9 mouse cellular contexts compared by ENCODE assay signal in the genomic region with DNA sequence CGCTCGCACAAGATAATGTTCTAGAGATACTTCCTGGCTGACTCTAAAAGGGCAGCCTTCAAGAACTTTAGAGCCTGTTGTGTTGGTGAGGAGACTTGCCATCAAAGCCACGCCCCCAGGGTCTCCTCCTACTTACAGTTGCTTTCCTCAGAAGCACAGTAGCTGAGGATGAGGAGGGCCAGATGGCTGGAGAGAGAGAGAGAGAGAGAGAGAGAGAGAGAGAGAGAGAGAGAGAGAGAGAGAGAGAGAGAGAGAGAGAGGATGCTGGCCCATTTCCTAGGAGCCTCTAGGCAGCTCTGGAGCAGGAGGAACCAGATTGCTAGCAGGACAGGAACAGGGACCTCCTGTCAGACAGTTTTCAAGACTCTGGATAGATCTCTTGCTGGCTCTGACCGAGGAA. TPM values are rescaled to one million over a fixed set of nuclear protein-coding genes. Genes with fewer than 3 reads are reported as not detected.
DNase-seq lines count a peak whose midpoint lies in the region; ATAC-seq and TF ChIP-seq lines count a peak whose summit lies in the region.
"Had no signal": no experiment of that assay in that cellular context is flagged by ENCODE, and none has a peak within 500 bp of the region (broad histone marks: within the 10 kb centered on the region; RNA-seq: fewer than 3 reads in every experiment).

No protein-coding gene starts in this region.

- peaks cover 96% of the 10 kb centered on the region for H3K4me1 ChIP-seq in hindbrain, embryonic 10.5 days (replicated peaks)
- peaks cover 45% of the 10 kb centered on the region for H3K4me1 ChIP-seq in hindbrain, embryonic 11.5 days (replicated peaks; ENCODE audit: control insufficient read depth, insufficient read depth, low read length)
- peaks cover 54% of the 10 kb centered on the region for H3K4me1 ChIP-seq in heart, postnatal 0 days (ENCODE audit: control insufficient read depth, insufficient read depth)

- WGBS in hindbrain, embryonic 10.5 days, result 81% methylated on average over 4 of the region's 4 CpGs
- WGBS in hindbrain, embryonic 11.5 days, result 63% methylated on average over 4 of the region's 4 CpGs
- whole genome bisulfite sequencing in heart, postnatal 0 days, result 50% methylated on average over 4 of the region's 4 CpGs

- 0 out of 2 replicates have a peak, but pooled peaks cover 6% of the 10 kb centered on the region for H3K27me3 ChIP-seq in hindbrain, embryonic 10.5 days (ENCODE audit: insufficient read depth, poor library complexity, severe bottlenecking)
- no peaks in the 10 kb centered on the region for H3K27me3 ChIP-seq in hindbrain, embryonic 11.5 days (ENCODE audit: control insufficient read depth, insufficient read depth, low read length)
- H3K27me3 ChIP-seq in heart, postnatal 0 days (ENCODE audit: control insufficient read depth, insufficient read depth, low read length), result no peaks in the 10 kb centered on the region

- no peak for TF ChIP-seq CTCF in heart, postnatal 0 days (IDR thresholded peaks at IDR 0.05; ENCODE audit: low read depth)

- no peaks in the 10 kb centered on the region for H3K9me3 ChIP-seq in hindbrain, embryonic 10.5 days
- no peaks in the 10 kb centered on the region for H3K9me3 ChIP-seq in hindbrain, embryonic 11.5 days (ENCODE audit: control insufficient read depth, low read length)
- no peaks in the 10 kb centered on the region for H3K9me3 ChIP-seq in heart, postnatal 0 days (replicated peaks; ENCODE audit: control insufficient read depth, low read length)
- H3K9me3 ChIP-seq: G1E had no signal

- H3K9ac ChIP-seq in hindbrain, embryonic 11.5 days (ENCODE audit: low read depth, low read length), result no peak overlapping the region
- H3K9ac ChIP-seq in heart, postnatal 0 days (replicated peaks; ENCODE audit: low read depth, low read length), result no peak overlapping the region

- 0 out of 2 replicates have a peak overlapping the region, but pooled peaks have one; percentile 75 for H3K4me3 ChIP-seq in hindbrain, embryonic 10.5 days
- H3K4me3 ChIP-seq in hindbrain, embryonic 11.5 days (ENCODE audit: low read depth, low read length), result no peak overlapping the region
- H3K4me3 ChIP-seq in heart, postnatal 0 days (ENCODE audit: low read depth, low read length), result no peak overlapping the region

- no peak for DNase-seq in hindbrain, embryonic 10.5 days (ENCODE audit: low spot score)
- DNase-seq in hindbrain, embryonic 11.5 days (ENCODE audit: low spot score), result no peak
- peak; percentile 60 to 63 for DNase-seq in cerebellum, postnatal 25 days
- DNase-seq in heart, postnatal 0 days (ENCODE audit: low spot score), result no peak
- peak; percentile 56 to 79 for DNase-seq in lung, postnatal 4 days
- no peak for DNase-seq in adrenal gland, adult 8-10 months
- no peak for DNase-seq in right cerebral cortex, adult 18-20 months
- no peak for DNase-seq in adrenal gland, postnatal 36 days

- no peak for TF ChIP-seq EP300 in heart, postnatal 0 days (IDR thresholded peaks at IDR 0.05; ENCODE audit: low read depth)

- H3K27ac ChIP-seq in hindbrain, embryonic 10.5 days, result peak overlapping the region; percentile 89
- H3K27ac ChIP-seq in hindbrain, embryonic 11.5 days (ENCODE audit: low read depth, low read length), result no peak overlapping the region
- peak overlapping the region; percentile 86 for H3K27ac ChIP-seq in heart, postnatal 0 days (ENCODE audit: low read depth)

- peaks cover 11% of the 10 kb centered on the region for H3K36me3 ChIP-seq in hindbrain, embryonic 10.5 days
- no peaks in the 10 kb centered on the region for H3K36me3 ChIP-seq in hindbrain, embryonic 11.5 days (ENCODE audit: control insufficient read depth, insufficient read depth, low read length)
- H3K36me3 ChIP-seq in heart, postnatal 0 days (replicated peaks; ENCODE audit: control insufficient read depth, insufficient read depth, low read length), result 0 out of 2 replicates have a peak, but pooled peaks cover 3% of the 10 kb centered on the region
- H3K36me3 ChIP-seq: G1E had no signal

- ATAC-seq in hindbrain, embryonic 11.5 days (ENCODE audit: low FRiP score), result no peak
- ATAC-seq in heart, postnatal 0 days (ENCODE audit: insufficient read depth, low read depth), result no peak

- H3K4me2 ChIP-seq in hindbrain, embryonic 11.5 days (replicated peaks; ENCODE audit: low read depth, low read length), result no peak overlapping the region
- peak overlapping the region; percentile 87; the same call in 1 of the 2 replicates for H3K4me2 ChIP-seq in heart, postnatal 0 days (ENCODE audit: low read depth, low read length)

RNA-seq across cellular contexts. Expression of a gene that starts 23.2 kb away (rescaled TPM):
- 48.5 and 67.5 TPM in 2 replicates for polyA plus RNA-seq in hindbrain, embryonic 10.5 days (2016; fragmentation: Nextera tagmentation; extraction: Ambion mirVana)
- polyA plus RNA-seq in hindbrain, embryonic 11.5 days (2014; fragmentation: Nextera tagmentation; extraction: Ambion mirVana), result 55.9 and 63.0 TPM in 2 replicates
- 34.9 and 35.7 TPM in 2 replicates for total RNA-seq in heart, postnatal 0 days (2014; rRNA removed; ENCODE audit: low replicate concordance)
- polyA plus RNA-seq in heart, postnatal 0 days (2015; fragmentation: Nextera tagmentation; extraction: Ambion mirVana), result 12.2 and 13.1 TPM in 2 replicates
- total RNA-seq in adrenal gland, adult 8-10 months (2022), result 10 to 100 TPM; 33.3 to 51.0 (median 38.6) TPM
- 10 to 100 TPM; 23.3 to 27.9 TPM for total RNA-seq in adrenal gland, postnatal 36 days (2021)

RNA-seq across cellular contexts. Expression of a gene that starts 27.0 kb away (rescaled TPM):
- not detected in 2 replicates for polyA plus RNA-seq in hindbrain, embryonic 10.5 days (2016; fragmentation: Nextera tagmentation; extraction: Ambion mirVana)
- polyA plus RNA-seq in hindbrain, embryonic 11.5 days (2014; fragmentation: Nextera tagmentation; extraction: Ambion mirVana), result not detected in 2 replicates
- not detected in 2 replicates for total RNA-seq in heart, postnatal 0 days (2014; rRNA removed; ENCODE audit: low replicate concordance)
- not detected in 2 replicates for polyA plus RNA-seq in heart, postnatal 0 days (2015; fragmentation: Nextera tagmentation; extraction: Ambion mirVana)
- not detected for total RNA-seq in adrenal gland, adult 8-10 months (2022)
- not detected for total RNA-seq in adrenal gland, postnatal 36 days (2021)
- total RNA-seq: G1E had no signal
- polyA plus RNA-seq: G1E had no signal

RNA-seq across cellular contexts. Expression of a gene that starts 30.3 kb away (rescaled TPM):
- polyA plus RNA-seq in hindbrain, embryonic 10.5 days (2016; fragmentation: Nextera tagmentation; extraction: Ambion mirVana), result 0.70 TPM in 1 of 2 replicates, not detected in the other
- 0.73 TPM in 1 of 2 replicates, not detected in the other for polyA plus RNA-seq in hindbrain, embryonic 11.5 days (2014; fragmentation: Nextera tagmentation; extraction: Ambion mirVana)
- total RNA-seq in heart, postnatal 0 days (2014; rRNA removed; ENCODE audit: low replicate concordance), result not detected in 2 replicates
- 0.49 TPM in 1 of 2 replicates, not detected in the other for polyA plus RNA-seq in heart, postnatal 0 days (2015; fragmentation: Nextera tagmentation; extraction: Ambion mirVana)
- total RNA-seq in adrenal gland, adult 8-10 months (2022), result 1 to 10 TPM; 3.0 to 5.1 (median 4.7) TPM
- 1 to 10 TPM; 2.6 to 3.3 TPM for total RNA-seq in adrenal gland, postnatal 36 days (2021)
- total RNA-seq: G1E had no signal
- polyA plus RNA-seq: G1E had no signal

RNA-seq across cellular contexts. Expression of a gene that starts 39.5 kb away (rescaled TPM):
- 0.14 TPM in 1 of 2 replicates, not detected in the other for polyA plus RNA-seq in hindbrain, embryonic 10.5 days (2016; fragmentation: Nextera tagmentation; extraction: Ambion mirVana)
- 0.38 and 1.1 TPM in 2 replicates for polyA plus RNA-seq in hindbrain, embryonic 11.5 days (2014; fragmentation: Nextera tagmentation; extraction: Ambion mirVana)
- 0.15 and 0.42 TPM in 2 replicates for total RNA-seq in heart, postnatal 0 days (2014; rRNA removed; ENCODE audit: low replicate concordance)
- 0.11 TPM in 1 of 2 replicates, not detected in the other for polyA plus RNA-seq in heart, postnatal 0 days (2015; fragmentation: Nextera tagmentation; extraction: Ambion mirVana)
- 10 to 100 TPM in 1 of 4 experiments, 1 to 10 TPM in 3; 4.8 to 12.6 (median 6.7) TPM for total RNA-seq in adrenal gland, adult 8-10 months (2022)
- 1 to 10 TPM; 3.7 to 4.3 TPM for total RNA-seq in adrenal gland, postnatal 36 days (2021)
- total RNA-seq: G1E had no signal
- polyA plus RNA-seq: G1E had no signal

RNA-seq across cellular contexts. Expression of a gene that starts 47.4 kb away (rescaled TPM):
- polyA plus RNA-seq in hindbrain, embryonic 10.5 days (2016; fragmentation: Nextera tagmentation; extraction: Ambion mirVana), result 59.8 and 61.0 TPM in 2 replicates
- polyA plus RNA-seq in hindbrain, embryonic 11.5 days (2014; fragmentation: Nextera tagmentation; extraction: Ambion mirVana), result 38.1 and 38.2 TPM in 2 replicates
- 14.0 and 14.3 TPM in 2 replicates for total RNA-seq in heart, postnatal 0 days (2014; rRNA removed; ENCODE audit: low replicate concordance)
- 12.4 and 12.7 TPM in 2 replicates for polyA plus RNA-seq in heart, postnatal 0 days (2015; fragmentation: Nextera tagmentation; extraction: Ambion mirVana)
- total RNA-seq in adrenal gland, adult 8-10 months (2022), result 10 to 100 TPM; 21.4 to 26.3 (median 23.4) TPM
- total RNA-seq in adrenal gland, postnatal 36 days (2021), result 10 to 100 TPM; 17.5 to 19.5 TPM

Comparison
In these comparisons a context has a peak if more than half of its experiments do, and no peak if none do; other contexts are left out.
1. DNase-seq: peak in cerebellum, postnatal 25 days (2 of 2) and lung, postnatal 4 days (2 of 2); none in hindbrain, embryonic 10.5 days (single experiment), hindbrain, embryonic 11.5 days (single experiment), heart, postnatal 0 days (single experiment), adrenal gland, adult 8-10 months (single experiment), right cerebral cortex, adult 18-20 months (single experiment) and adrenal gland, postnatal 36 days (0 of 2).